Mouse (Mus musculus): ENCODE results near the gene Tmem47. TPM values are rescaled to one million over a fixed set of nuclear protein-coding genes. Genes with fewer than 3 reads are reported as not detected.

Gene Tmem47
- polyA plus RNA-seq (2014; fragmentation: Nextera tagmentation; extraction: Ambion mirVana), result 30.1 and 33.3 TPM in 2 replicates

DNA sequence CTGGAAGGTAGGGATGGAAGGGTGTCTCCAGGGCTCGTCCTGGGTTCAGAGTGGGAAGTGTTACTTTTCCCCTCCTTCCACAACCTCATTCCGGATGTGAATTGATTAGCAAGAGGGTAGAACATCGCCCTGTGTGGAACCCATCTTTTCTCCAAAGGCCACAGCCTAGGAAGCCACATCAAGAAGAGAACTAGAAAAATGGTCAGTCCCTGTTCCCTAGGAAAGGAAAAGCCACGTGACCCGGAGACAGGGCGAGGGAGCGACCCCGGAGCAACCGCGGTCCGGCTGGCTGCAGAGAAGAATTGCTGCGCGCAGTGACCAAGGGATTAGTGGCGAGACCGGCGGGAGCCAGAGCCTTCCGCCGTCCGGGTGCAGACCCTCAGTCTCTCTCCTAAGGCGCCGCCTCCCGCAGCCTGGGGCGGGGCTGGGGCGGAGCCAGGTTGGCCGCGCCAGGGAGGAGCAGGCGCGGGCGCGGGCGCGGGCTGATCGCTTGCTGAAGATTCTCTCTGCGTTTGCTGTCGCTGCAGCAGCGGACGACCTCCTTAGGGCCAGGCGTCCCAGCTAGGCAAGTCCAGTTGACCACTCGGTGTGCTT, at the start of gene Tmem47:
TSS of gene Tmem47 (plus strand) at position 489 of the 594 bp plus-strand sequence.
- ATAC-seq (ENCODE audit: low read depth) (peak; percentile 96), DNase-seq (ENCODE audit: low spot score) (peak; percentile 88)
- no peaks in the 10 kb centered on the region for H3K27me3 ChIP-seq (replicated peaks; ENCODE audit: control insufficient read depth, insufficient read depth, low read length)
- no peaks in the 10 kb centered on the region for H3K4me1 ChIP-seq (ENCODE audit: control insufficient read depth, insufficient read depth, low read length)
- H3K9ac ChIP-seq (ENCODE audit: low read depth, low read length), result peak within 1 kb of the TSS; percentile 71
- no peaks in the 10 kb centered on the region for H3K9me3 ChIP-seq (ENCODE audit: control insufficient read depth, low read length)
- H3K4me3 ChIP-seq (ENCODE audit: low read depth, low read length), result peak within 1 kb of the TSS; percentile 59
- H3K27ac ChIP-seq (replicated peaks; ENCODE audit: low read depth, low read length), result peak within 1 kb of the TSS; percentile 83
- WGBS, result 8% methylated on average over 17 of the region's 39 CpGs
- H3K36me3 ChIP-seq (ENCODE audit: control insufficient read depth, insufficient read depth, low read length), result no peaks in the 10 kb centered on the region
- peak within 1 kb of the TSS; percentile 50 for H3K4me2 ChIP-seq (ENCODE audit: low read depth, low read length)

DNA sequence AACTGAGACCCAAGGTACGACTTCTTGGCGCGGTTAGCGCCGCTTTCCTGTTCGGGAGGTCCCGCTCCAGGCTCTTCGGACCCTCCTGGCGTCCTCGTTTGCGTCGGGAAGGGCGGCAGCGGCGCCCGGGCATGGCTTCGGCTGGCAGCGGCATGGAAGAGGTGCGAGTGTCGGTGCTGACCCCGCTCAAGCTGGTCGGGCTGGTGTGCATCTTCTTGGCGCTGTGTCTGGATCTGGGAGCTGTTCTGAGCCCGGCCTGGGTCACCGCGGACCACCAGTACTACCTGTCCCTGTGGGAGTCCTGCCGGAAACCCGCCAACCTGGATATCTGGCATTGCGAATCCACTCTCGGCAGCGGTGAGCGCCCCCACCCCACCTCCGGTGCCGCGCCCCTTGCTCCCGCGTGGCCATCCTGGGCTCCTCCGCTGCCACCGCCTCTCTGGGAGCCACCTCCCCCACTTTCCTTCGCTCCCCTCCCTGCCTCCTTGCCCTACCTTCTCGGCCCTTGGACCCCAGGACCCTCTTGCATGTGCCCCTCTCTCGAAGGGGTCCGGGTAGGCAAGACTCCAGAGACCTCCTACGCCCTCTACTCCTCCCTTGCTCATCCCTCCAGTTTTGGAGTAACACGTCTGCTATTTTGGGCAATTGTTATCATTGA, 435 bp downstream of the Tmem47 start:
- Histone ChIP-seq H3K9ac (ENCODE audit: low read depth, low read length) (peak overlapping the region; percentile 71), H3K27ac (replicated peaks; ENCODE audit: low read depth, low read length) (peak overlapping the region; percentile 83), H3K4me1 (ENCODE audit: control insufficient read depth, insufficient read depth, low read length) (no peaks in the 10 kb centered on the region), H3K4me2 (ENCODE audit: low read depth, low read length) (peak overlapping the region; percentile 50), H3K4me3 (ENCODE audit: low read depth, low read length) (peak overlapping the region; percentile 59), H3K36me3 (ENCODE audit: control insufficient read depth, insufficient read depth, low read length) (no peaks in the 10 kb centered on the region), H3K27me3 (replicated peaks; ENCODE audit: control insufficient read depth, insufficient read depth, low read length) (no peaks in the 10 kb centered on the region), H3K9me3 (ENCODE audit: control insufficient read depth, low read length) (no peaks in the 10 kb centered on the region)
- DNase-seq (ENCODE audit: low spot score), result peak; percentile 20
- ATAC-seq (ENCODE audit: low read depth), result peak; percentile 66
- 22% methylated on average over 29 of the region's 45 CpGs for WGBS

DNA sequence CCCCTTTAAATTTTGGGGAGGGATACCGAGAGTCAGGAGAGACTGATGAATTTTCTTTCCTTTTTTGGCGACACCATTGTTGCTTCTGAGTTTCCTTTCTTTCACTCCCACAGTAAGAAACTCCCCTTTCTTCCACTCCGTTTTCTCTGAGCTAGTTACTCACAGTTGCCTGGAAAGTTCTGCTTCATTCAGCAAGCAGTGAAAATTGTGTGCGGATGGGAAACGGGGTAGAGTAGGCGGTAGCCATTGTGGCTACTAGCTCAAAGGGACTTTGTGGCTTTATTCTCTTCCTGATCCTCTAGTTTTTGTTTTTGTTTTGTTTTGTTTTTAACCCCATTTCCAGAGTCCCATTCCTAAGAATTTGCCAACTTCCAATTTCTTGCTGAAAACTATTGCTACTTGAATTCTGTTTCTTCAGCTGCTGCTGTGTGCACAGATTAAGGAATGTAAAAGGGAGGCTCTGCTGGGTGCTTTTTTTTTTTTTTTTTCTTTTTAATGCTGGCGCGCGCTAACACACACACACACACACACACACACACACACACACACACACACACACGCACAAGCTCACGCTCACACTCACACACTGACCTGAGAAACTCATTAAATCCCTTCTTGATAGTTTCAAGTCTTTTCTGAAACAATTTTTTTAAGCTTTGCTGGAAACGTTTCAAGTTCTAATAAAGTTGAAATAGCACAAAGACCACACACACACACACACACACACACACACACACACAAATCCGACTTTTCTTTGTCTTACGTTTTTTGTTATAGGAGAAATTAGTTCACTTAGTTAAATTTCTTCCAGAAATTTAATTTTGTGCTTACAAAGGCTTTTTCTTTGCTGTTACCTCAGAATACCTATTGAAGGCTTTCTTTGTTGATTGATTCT, 1.5 kb downstream of the Tmem47 start:
- Histone ChIP-seq H3K4me2 (ENCODE audit: low read depth, low read length) (peak overlapping the region; percentile 50), H3K27ac (replicated peaks; ENCODE audit: low read depth, low read length) (peak overlapping the region; percentile 83), H3K9me3 (ENCODE audit: control insufficient read depth, low read length) (no peaks in the 10 kb centered on the region), H3K27me3 (replicated peaks; ENCODE audit: control insufficient read depth, insufficient read depth, low read length) (no peaks in the 10 kb centered on the region), H3K4me1 (ENCODE audit: control insufficient read depth, insufficient read depth, low read length) (no peaks in the 10 kb centered on the region), H3K4me3 (ENCODE audit: low read depth, low read length) (peak overlapping the region; percentile 59), H3K36me3 (ENCODE audit: control insufficient read depth, insufficient read depth, low read length) (no peaks in the 10 kb centered on the region), H3K9ac (ENCODE audit: low read depth, low read length) (peak overlapping the region; percentile 71)
- DNase-seq (ENCODE audit: low spot score) (peak; percentile 24), ATAC-seq (ENCODE audit: low read depth) (no peak)
- WGBS, result 16% methylated on average over 12 of the region's 14 CpGs

DNA sequence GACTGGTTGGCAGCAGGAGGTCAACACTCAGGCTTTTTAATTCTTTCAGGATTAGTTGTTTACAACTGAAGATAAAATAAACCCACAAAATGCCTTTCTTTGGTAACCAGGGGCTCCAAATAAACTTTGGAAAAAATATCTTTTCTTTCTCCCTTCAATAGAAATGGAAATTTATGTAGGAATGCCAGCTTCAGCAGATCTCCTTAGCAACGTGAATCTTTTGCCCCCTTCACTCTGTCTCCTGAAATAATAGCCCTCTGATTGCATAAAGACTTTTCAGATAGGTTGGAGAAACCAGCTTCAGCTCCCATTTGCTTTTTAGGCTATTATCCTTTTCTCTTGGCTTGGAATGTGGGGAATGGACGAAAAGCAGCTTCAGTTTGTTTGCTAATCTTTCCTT, 2.2 kb downstream of the Tmem47 start:
- peak overlapping the region; percentile 50 for H3K4me2 ChIP-seq (ENCODE audit: low read depth, low read length)
- WGBS, result 12% methylated on average over 2 of the region's 2 CpGs
- H3K36me3 ChIP-seq (ENCODE audit: control insufficient read depth, insufficient read depth, low read length), result no peaks in the 10 kb centered on the region
- no peak for DNase-seq (ENCODE audit: low spot score)
- no peaks in the 10 kb centered on the region for H3K4me1 ChIP-seq (ENCODE audit: control insufficient read depth, insufficient read depth, low read length)
- peak overlapping the region; percentile 71 for H3K9ac ChIP-seq (ENCODE audit: low read depth, low read length)
- peak overlapping the region; percentile 59 for H3K4me3 ChIP-seq (ENCODE audit: low read depth, low read length)
- ATAC-seq (ENCODE audit: low read depth), result no peak
- H3K27me3 ChIP-seq (replicated peaks; ENCODE audit: control insufficient read depth, insufficient read depth, low read length), result no peaks in the 10 kb centered on the region
- no peaks in the 10 kb centered on the region for H3K9me3 ChIP-seq (ENCODE audit: control insufficient read depth, low read length)
- peak overlapping the region; percentile 83; the same call in 1 of the 2 replicates for H3K27ac ChIP-seq (replicated peaks; ENCODE audit: low read depth, low read length)

DNA sequence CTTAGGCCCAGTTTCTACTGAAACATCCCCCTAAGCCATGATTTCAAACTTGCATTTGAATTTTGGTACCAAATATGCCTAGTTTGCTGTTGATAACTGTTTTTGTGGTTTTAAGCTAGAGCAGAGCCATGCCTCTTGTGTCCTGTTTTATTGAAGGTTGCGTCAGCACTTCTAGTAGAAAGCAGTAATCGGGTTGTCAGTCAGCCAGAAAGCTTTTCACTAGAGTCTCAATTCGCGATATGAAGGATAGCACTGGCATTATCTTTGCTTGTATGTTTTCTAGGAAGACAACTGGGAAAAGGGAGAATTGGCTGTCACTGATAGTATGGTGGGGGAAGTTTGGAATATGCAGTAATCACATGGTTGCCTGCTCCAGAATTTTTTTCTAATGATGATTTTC, 3.3 kb downstream of the Tmem47 start:
- Histone ChIP-seq H3K27ac (replicated peaks; ENCODE audit: low read depth, low read length) (no peak overlapping the region), H3K4me2 (ENCODE audit: low read depth, low read length) (peak overlapping the region; percentile 50), H3K4me1 (ENCODE audit: control insufficient read depth, insufficient read depth, low read length) (no peaks in the 10 kb centered on the region), H3K9ac (ENCODE audit: low read depth, low read length) (0 out of 2 replicates have a peak overlapping the region, but pooled peaks have one; percentile 71), H3K36me3 (ENCODE audit: control insufficient read depth, insufficient read depth, low read length) (no peaks in the 10 kb centered on the region), H3K9me3 (ENCODE audit: control insufficient read depth, low read length) (no peaks in the 10 kb centered on the region), H3K4me3 (ENCODE audit: low read depth, low read length) (peak overlapping the region; percentile 59), H3K27me3 (replicated peaks; ENCODE audit: control insufficient read depth, insufficient read depth, low read length) (no peaks in the 10 kb centered on the region)
- DNase-seq (ENCODE audit: low spot score) (peak; percentile 34), ATAC-seq (ENCODE audit: low read depth) (no peak)
- 46% methylated on average over 4 of the region's 4 CpGs for WGBS

DNA sequence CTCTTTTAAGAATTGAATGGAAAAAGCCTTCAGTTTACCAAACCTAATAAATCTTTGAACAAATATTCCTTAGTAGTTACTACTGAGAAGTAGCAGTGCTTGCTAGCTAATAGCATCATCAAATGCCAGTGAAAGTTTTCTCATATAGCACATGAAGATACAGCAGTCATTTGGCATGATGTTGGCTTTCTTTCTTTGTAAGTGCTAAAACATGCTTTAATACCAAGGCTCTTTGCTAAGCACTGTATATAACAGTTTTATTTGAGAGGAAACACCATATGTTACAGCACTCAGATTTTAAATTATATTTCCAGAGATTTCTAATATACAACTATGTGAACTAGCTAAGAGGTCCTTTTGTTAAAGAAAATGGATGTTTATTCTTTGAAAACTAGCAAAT, 8.0 kb downstream of the Tmem47 start:
- H3K4me2 ChIP-seq (ENCODE audit: low read depth, low read length), result no peak overlapping the region
- H3K4me3 ChIP-seq (ENCODE audit: low read depth, low read length), result no peak overlapping the region
- H3K9ac ChIP-seq (ENCODE audit: low read depth, low read length), result no peak overlapping the region
- H3K36me3 ChIP-seq (ENCODE audit: control insufficient read depth, insufficient read depth, low read length), result no peaks in the 10 kb centered on the region
- no peaks in the 10 kb centered on the region for H3K27me3 ChIP-seq (replicated peaks; ENCODE audit: control insufficient read depth, insufficient read depth, low read length)
- H3K9me3 ChIP-seq (ENCODE audit: control insufficient read depth, low read length), result no peaks in the 10 kb centered on the region
- H3K27ac ChIP-seq (replicated peaks; ENCODE audit: low read depth, low read length), result no peak overlapping the region
- ATAC-seq (ENCODE audit: low read depth), result no peak
- no peak for DNase-seq (ENCODE audit: low spot score)
- no peaks in the 10 kb centered on the region for H3K4me1 ChIP-seq (ENCODE audit: control insufficient read depth, insufficient read depth, low read length)

DNA sequence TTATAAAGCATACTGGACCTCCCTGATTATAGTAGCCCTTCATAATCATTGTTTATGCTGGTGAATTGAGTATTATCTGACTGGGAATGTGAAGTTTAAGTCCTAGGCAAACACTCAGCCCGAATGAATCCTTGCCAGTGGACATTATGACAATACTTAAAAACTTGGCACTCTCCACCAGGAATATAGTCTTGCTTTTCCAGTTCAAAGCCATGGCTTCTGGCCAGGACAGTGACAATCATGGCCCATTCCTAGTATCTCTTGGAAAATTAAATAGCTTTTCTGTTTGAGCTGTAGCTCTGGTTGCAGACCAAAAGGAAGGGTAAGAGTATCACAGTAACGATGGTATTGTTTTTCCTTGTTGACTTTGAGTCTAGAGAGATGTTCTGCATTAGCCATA, 10.5 kb downstream of the Tmem47 start:
- Histone ChIP-seq H3K9ac (ENCODE audit: low read depth, low read length) (no peak overlapping the region), H3K36me3 (ENCODE audit: control insufficient read depth, insufficient read depth, low read length) (no peaks in the 10 kb centered on the region), H3K27ac (replicated peaks; ENCODE audit: low read depth, low read length) (no peak overlapping the region), H3K27me3 (replicated peaks; ENCODE audit: control insufficient read depth, insufficient read depth, low read length) (no peaks in the 10 kb centered on the region), H3K4me2 (ENCODE audit: low read depth, low read length) (no peak overlapping the region), H3K4me3 (ENCODE audit: low read depth, low read length) (no peak overlapping the region), H3K4me1 (ENCODE audit: control insufficient read depth, insufficient read depth, low read length) (no peaks in the 10 kb centered on the region), H3K9me3 (ENCODE audit: control insufficient read depth, low read length) (no peaks in the 10 kb centered on the region)
- no peak for ATAC-seq (ENCODE audit: low read depth)
- no peak for DNase-seq (ENCODE audit: low spot score)
- WGBS, result 63% methylated on average over 2 of the region's 2 CpGs

DNA sequence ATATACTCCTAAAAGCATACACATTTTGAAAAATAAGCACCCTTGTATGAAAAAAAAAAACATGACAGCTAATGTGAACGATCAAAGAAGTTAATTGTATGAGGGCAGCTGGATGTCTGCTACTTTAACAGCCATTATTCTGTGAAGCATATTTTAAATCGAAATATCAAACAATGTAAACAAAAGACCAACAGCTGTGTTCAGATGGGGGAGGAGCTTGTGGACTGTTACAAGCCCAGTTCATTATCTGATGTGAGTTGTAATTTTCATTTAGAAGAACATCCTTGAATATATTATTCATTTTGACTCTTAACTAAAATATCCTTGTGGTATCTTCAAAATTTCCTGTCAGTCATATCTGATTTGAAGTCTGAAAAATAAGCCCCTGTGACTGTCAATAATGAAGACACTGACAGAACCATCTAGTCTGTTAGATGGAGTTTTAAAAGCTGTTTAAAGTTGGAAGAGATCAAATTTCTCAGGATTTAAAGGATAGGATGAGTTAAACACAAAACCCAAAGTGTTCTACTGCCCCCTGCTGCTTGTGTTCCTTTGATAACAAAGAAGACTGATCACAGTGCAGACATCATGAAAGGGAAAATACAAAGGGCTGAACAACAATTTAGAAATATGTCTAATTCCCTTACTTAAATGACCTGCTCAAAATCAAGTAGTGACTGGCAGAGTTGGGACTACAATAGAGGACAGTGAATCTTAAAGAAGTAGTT, 14.7 kb downstream of the Tmem47 start:
- DNase-seq (ENCODE audit: low spot score) (peak; percentile 65), ATAC-seq (ENCODE audit: low read depth) (no peak)
- WGBS, result 56% methylated on average over 2 of the region's 2 CpGs
- Histone ChIP-seq H3K36me3 (ENCODE audit: control insufficient read depth, insufficient read depth, low read length) (no peaks in the 10 kb centered on the region), H3K27ac (replicated peaks; ENCODE audit: low read depth, low read length) (no peak overlapping the region), H3K9ac (ENCODE audit: low read depth, low read length) (no peak overlapping the region), H3K4me1 (ENCODE audit: control insufficient read depth, insufficient read depth, low read length) (no peaks in the 10 kb centered on the region), H3K4me3 (ENCODE audit: low read depth, low read length) (no peak overlapping the region), H3K9me3 (ENCODE audit: control insufficient read depth, low read length) (no peaks in the 10 kb centered on the region), H3K4me2 (ENCODE audit: low read depth, low read length) (no peak overlapping the region), H3K27me3 (replicated peaks; ENCODE audit: control insufficient read depth, insufficient read depth, low read length) (no peaks in the 10 kb centered on the region)

Measured in embryonic facial prominence, embryonic 14.5 days (tissue).